In the genomic region with DNA sequence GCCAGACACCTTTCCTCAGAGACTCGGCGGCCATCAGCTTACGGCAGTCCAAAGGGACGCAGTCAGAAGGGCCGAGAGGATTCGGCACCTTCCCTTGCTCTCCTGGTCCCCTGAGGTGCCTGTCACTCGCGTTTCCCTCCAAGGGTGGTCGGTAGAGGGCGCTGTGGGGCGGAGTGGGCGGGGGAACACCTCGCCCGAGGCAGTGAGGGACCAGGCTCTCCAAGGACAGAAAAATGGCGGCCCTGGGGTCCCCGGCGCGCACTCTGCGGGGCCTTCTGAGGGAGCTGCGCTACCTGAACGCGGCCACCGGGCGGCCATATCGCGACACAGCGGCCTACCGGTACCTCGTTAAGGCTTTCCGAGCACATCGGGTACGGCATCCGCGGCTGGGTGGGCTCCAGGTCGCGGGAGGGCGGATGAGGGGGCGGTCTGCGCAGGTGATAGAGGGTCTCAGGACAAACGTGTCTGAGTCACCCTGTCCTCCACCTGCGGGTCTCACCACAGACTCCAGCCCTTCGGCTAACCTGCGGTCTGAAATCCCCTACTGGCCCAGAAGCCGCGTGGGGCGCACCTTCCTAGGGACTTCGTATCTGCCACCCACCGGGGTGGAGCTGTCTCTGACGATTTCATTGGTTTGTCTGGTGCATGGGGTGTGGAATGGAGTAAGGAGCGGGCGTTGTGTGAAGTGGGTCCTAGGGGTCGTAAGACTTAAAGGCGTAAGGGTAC, we compare ENCODE assay signal across 8 mouse cellular contexts. TPM values are rescaled to one million over a fixed set of nuclear protein-coding genes. Genes with fewer than 3 reads are reported as not detected.
DNase-seq lines count a peak whose midpoint lies in the region; ATAC-seq and TF ChIP-seq lines count a peak whose summit lies in the region.

No protein-coding gene starts in this region.

- under 1% methylated on average over 53 of the region's 53 CpGs for WGBS in embryonic facial prominence, embryonic 13.5 days
- under 1% methylated on average over 53 of the region's 53 CpGs for WGBS in heart, adult 2 months
- under 1% methylated on average over 53 of the region's 53 CpGs for WGBS in limb, embryonic 12.5 days
- WGBS in midbrain, embryonic 14.5 days, result under 1% methylated on average over 53 of the region's 53 CpGs

- intact Hi-C loops in heart, adult 2 months (cut with DNase I), result loop anchor here (1.0 to 10.0 kb wide), 3 partner anchors 15 to 340 kb away; partner anchors contain the start of genes Hipk2, Tbxas1 and Zc3hav1

- peak overlapping the region; percentile 63 for H3K4me2 ChIP-seq in embryonic facial prominence, embryonic 13.5 days
- H3K4me2 ChIP-seq in limb, embryonic 12.5 days, result peak overlapping the region; percentile 70
- peak overlapping the region; percentile 63 for H3K4me2 ChIP-seq in midbrain, embryonic 14.5 days (ENCODE audit: low read length)

- TF ChIP-seq EP300 in heart, adult 2 months (IDR thresholded peaks at IDR 0.05; ENCODE audit: insufficient read depth, low read depth, low read length), result peak; percentile 65; the same call in 1 of the 2 replicates

- TF ChIP-seq POLR2A in heart, adult 2 months (IDR thresholded peaks at IDR 0.05; ENCODE audit: insufficient read depth, low read depth, low read length), result peak; percentile 71

- H3K4me1 ChIP-seq in embryonic facial prominence, embryonic 13.5 days, result no peaks in the 10 kb centered on the region
- peaks cover 2% of the 10 kb centered on the region; the same call in 1 of the 2 replicates for H3K4me1 ChIP-seq in heart, adult 2 months (ENCODE audit: control insufficient read depth, insufficient read depth, low read length)
- H3K4me1 ChIP-seq in limb, embryonic 12.5 days (replicated peaks), result peaks cover 5% of the 10 kb centered on the region; the same call in 1 of the 2 replicates
- no peaks in the 10 kb centered on the region for H3K4me1 ChIP-seq in midbrain, embryonic 14.5 days (ENCODE audit: control insufficient read depth, insufficient read depth, low read length)

- DNase-seq in 416B (ENCODE audit: low read depth), result peak; percentile 94
- peak; percentile 99 to 100 for DNase-seq in adrenal gland, postnatal 4 days (ENCODE audit: low spot score in 2 of 2)
- peak; percentile 95 to 99 for DNase-seq in heart, adult 2 months
- DNase-seq in kidney, adult 8-10 months, result peak; percentile 94 to 96
- DNase-seq in midbrain, embryonic 14.5 days, result peak; percentile 97
- DNase-seq in spleen, adult 12 weeks (ENCODE audit: low spot score), result peak; percentile 99

- no peaks in the 10 kb centered on the region for H3K27me3 ChIP-seq in embryonic facial prominence, embryonic 13.5 days
- no peaks in the 10 kb centered on the region for H3K27me3 ChIP-seq in heart, adult 2 months (ENCODE audit: control insufficient read depth, insufficient read depth, low read length)
- H3K27me3 ChIP-seq in limb, embryonic 12.5 days, result no peaks in the 10 kb centered on the region
- H3K27me3 ChIP-seq in midbrain, embryonic 14.5 days (ENCODE audit: control insufficient read depth, insufficient read depth, low read length), result no peaks in the 10 kb centered on the region

- TF ChIP-seq CTCF in heart, adult 2 months (IDR thresholded peaks at IDR 0.05), result peak; percentile 85

- ATAC-seq in embryonic facial prominence, embryonic 13.5 days (ENCODE audit: insufficient number of reproducible peaks, insufficient read depth, low FRiP score, low TSS enrichment, low read depth), result peak; percentile 56
- ATAC-seq in limb, embryonic 12.5 days (ENCODE audit: insufficient number of reproducible peaks, insufficient read depth, low FRiP score, low TSS enrichment, low read depth), result peak; percentile 41
- ATAC-seq in midbrain, embryonic 14.5 days (ENCODE audit: low FRiP score, low TSS enrichment), result peak; percentile 74

- H3K79me2 ChIP-seq in heart, adult 2 months (replicated peaks; ENCODE audit: control insufficient read depth, insufficient read depth, low read length), result no peaks in the 10 kb centered on the region

- H3K4me3 ChIP-seq in embryonic facial prominence, embryonic 13.5 days, result peak overlapping the region; percentile 80
- peak overlapping the region; percentile 79 for H3K4me3 ChIP-seq in heart, adult 2 months
- H3K4me3 ChIP-seq in limb, embryonic 12.5 days (replicated peaks), result peak overlapping the region; percentile 78
- H3K4me3 ChIP-seq in midbrain, embryonic 14.5 days (replicated peaks; ENCODE audit: low read depth, low read length), result peak overlapping the region; percentile 85

- peak overlapping the region; percentile 84 for H3K9ac ChIP-seq in embryonic facial prominence, embryonic 13.5 days
- peak overlapping the region; percentile 93 for H3K9ac ChIP-seq in heart, adult 2 months (ENCODE audit: low read depth, low read length)
- peak overlapping the region; percentile 81 for H3K9ac ChIP-seq in limb, embryonic 12.5 days (replicated peaks)
- peak overlapping the region; percentile 82 for H3K9ac ChIP-seq in midbrain, embryonic 14.5 days (replicated peaks; ENCODE audit: low read length)

- peak overlapping the region; percentile 95 for H3K27ac ChIP-seq in embryonic facial prominence, embryonic 13.5 days
- peak overlapping the region; percentile 99 for H3K27ac ChIP-seq in heart, adult 2 months
- peak overlapping the region; percentile 96 for H3K27ac ChIP-seq in limb, embryonic 12.5 days
- peak overlapping the region; percentile 97 for H3K27ac ChIP-seq in midbrain, embryonic 14.5 days (replicated peaks; ENCODE audit: low read depth, low read length)

- no peaks in the 10 kb centered on the region for H3K9me3 ChIP-seq in embryonic facial prominence, embryonic 13.5 days
- H3K9me3 ChIP-seq in limb, embryonic 12.5 days, result no peaks in the 10 kb centered on the region
- no peaks in the 10 kb centered on the region for H3K9me3 ChIP-seq in midbrain, embryonic 14.5 days (ENCODE audit: control insufficient read depth, low read length)

- H3K36me3 ChIP-seq in embryonic facial prominence, embryonic 13.5 days, result peaks cover 4% of the 10 kb centered on the region; the same call in 1 of the 2 replicates
- H3K36me3 ChIP-seq in heart, adult 2 months (ENCODE audit: control insufficient read depth, insufficient read depth, low read length), result no peaks in the 10 kb centered on the region
- H3K36me3 ChIP-seq in limb, embryonic 12.5 days, result peaks cover 1% of the 10 kb centered on the region; the same call in 1 of the 2 replicates
- peaks cover under 1% of the 10 kb centered on the region; the same call in 1 of the 2 replicates for H3K36me3 ChIP-seq in midbrain, embryonic 14.5 days (ENCODE audit: control insufficient read depth, insufficient read depth, low read length)

RNA-seq across cellular contexts. Expression of gene Fmc1, which starts 1.5 kb away (rescaled TPM):
- 100 to 1,000 TPM in 1 of 2 experiments, 10 to 100 TPM in 1; 99.5 to 103 TPM for total RNA-seq in adrenal gland, postnatal 4 days (2021)
- 80.4 and 83.4 TPM in 2 replicates for polyA plus RNA-seq in embryonic facial prominence, embryonic 13.5 days (2015; fragmentation: Nextera tagmentation; extraction: Ambion mirVana)
- 100 to 1,000 TPM; 221 to 266 TPM for total RNA-seq in heart, adult 2 months (2021)
- 415 and 493 TPM in 2 replicates for polyA plus RNA-seq in heart, adult 2 months (2012; rRNA removed)
- 99.0 and 103 TPM in 2 replicates for polyA plus RNA-seq in limb, embryonic 12.5 days (2016; fragmentation: Nextera tagmentation; extraction: Ambion mirVana)
- polyA plus RNA-seq in midbrain, embryonic 14.5 days (2014; fragmentation: Nextera tagmentation; extraction: Ambion mirVana), result 178 and 234 TPM in 2 replicates

RNA-seq across cellular contexts. Expression of gene Luc7l2, which starts 16.3 kb away (rescaled TPM):
- 100 to 1,000 TPM; 225 to 239 TPM for total RNA-seq in adrenal gland, postnatal 4 days (2021)
- polyA plus RNA-seq in embryonic facial prominence, embryonic 13.5 days (2015; fragmentation: Nextera tagmentation; extraction: Ambion mirVana), result 59.2 and 68.8 TPM in 2 replicates
- total RNA-seq in heart, adult 2 months (2021), result 10 to 100 TPM; 91.7 to 99.9 TPM
- polyA plus RNA-seq in heart, adult 2 months (2012; rRNA removed), result 28.1 and 45.7 TPM in 2 replicates
- polyA plus RNA-seq in limb, embryonic 12.5 days (2016; fragmentation: Nextera tagmentation; extraction: Ambion mirVana), result 52.8 and 58.2 TPM in 2 replicates
- polyA plus RNA-seq in midbrain, embryonic 14.5 days (2014; fragmentation: Nextera tagmentation; extraction: Ambion mirVana), result 48.3 and 54.9 TPM in 2 replicates

Comparison
In these comparisons a context has a peak if more than half of its experiments do, and no peak if none do; other contexts are left out.
1. Peak in every context shown above with its lines: DNase-seq, ATAC-seq, H3K4me3 ChIP-seq and H3K27ac ChIP-seq.